Mouse (Mus musculus) stomach, postnatal 0 days (tissue): Measurements from ENCODE around the gene Dtx4. TPM values are rescaled to one million over a fixed set of nuclear protein-coding genes. Genes with fewer than 3 reads are reported as not detected.
A peak's percentile ranks its signal among the peaks of the same experiment; 100 is the strongest.

Source experiments
- ATAC-seq: fragments of 200-750 bp; cut with Nextera tagmentation; 2 replicates; pipeline ENCODE4 v1.8.0; 2017; ENCODE audit not compliant: low FRiP score, low TSS enrichment
- DNase-seq: peaks from one replicate; pipeline ENCODE4 v3.0.0-alpha.2; 2016; ENCODE audit warnings: low spot score
- H3K27ac ChIP-seq: fragments of 300-500 bp; sonication (generic); replicated peaks from 2 replicates; pipeline ENCODE4 v1.5.1; 2014; ENCODE audit warnings: mild to moderate bottlenecking, control low read depth
- H3K27me3 ChIP-seq: fragments of 300-500 bp; sonication (generic); 2 replicates; pipeline ENCODE4 v1.6.1; 2014; ENCODE audit warnings: low read length; ENCODE audit not compliant: control insufficient read depth, insufficient read depth
- H3K36me3 ChIP-seq: fragments of 300-500 bp; sonication (generic); 2 replicates; pipeline ENCODE4 v1.6.1; 2014; ENCODE audit warnings: low read length, mixed read lengths; ENCODE audit not compliant: control insufficient read depth, insufficient read depth
- H3K4me1 ChIP-seq: fragments of 300-500 bp; sonication (generic); replicated peaks from 2 replicates; pipeline ENCODE4 v1.6.1; 2014; ENCODE audit warnings: antibody characterized with exemption; ENCODE audit not compliant: control insufficient read depth, insufficient read depth
- H3K4me2 ChIP-seq: fragments of 300-500 bp; sonication (generic); replicated peaks from 2 replicates; pipeline ENCODE4 v1.6.1; 2014; ENCODE audit warnings: low read depth, mild to moderate bottlenecking, control low read depth, moderate library complexity
- H3K4me3 ChIP-seq: fragments of 300-500 bp; sonication (generic); 2 replicates; pipeline ENCODE4 v1.5.1; 2014; ENCODE audit warnings: low read depth, low read length, control low read depth
- H3K9ac ChIP-seq: fragments of 300-500 bp; sonication (generic); 2 replicates; pipeline ENCODE4 v1.6.1; 2014; ENCODE audit warnings: mild to moderate bottlenecking, low read length, control low read depth, mixed read lengths
- H3K9me3 ChIP-seq: fragments of 300-500 bp; sonication (generic); 2 replicates; pipeline ENCODE4 v1.6.1; 2016; ENCODE audit warnings: low read length; ENCODE audit not compliant: control insufficient read depth
- CTCF ChIP-seq: IDR thresholded peaks from 2 replicates; pipeline ENCODE4 v1.5.1; 2016; ENCODE audit warnings: antibody characterized with exemption, low read depth, mild to moderate bottlenecking, moderate library complexity
- EP300 ChIP-seq: optimal IDR thresholded peaks from 2 replicates; pipeline ENCODE3; 2016; ENCODE audit warnings: antibody characterized with exemption
- WGBS: fragments of 180-500 bp; shearing (Covaris S2); extraction: QIAGEN DNeasy Blood & Tissue Kit; methylation state at CpG from one replicate; pipeline ENCODE4 v1.1.7; 2014; 5-methylcytosine and 5-hydroxymethylcytosine counted together
- polyA plus RNA-seq: library from polyadenylated mRNA; unstranded; fragments of >200 nt; fragmentation: Nextera tagmentation; extraction: Ambion mirVana; gene quantifications from 2 replicates; pipeline ENCODE4 v1.2.1, GENCODE M21; 2015

Gene Dtx4
- polyA plus RNA-seq, 1 experiment from 2014 or later: 6.2 TPM

DNA sequence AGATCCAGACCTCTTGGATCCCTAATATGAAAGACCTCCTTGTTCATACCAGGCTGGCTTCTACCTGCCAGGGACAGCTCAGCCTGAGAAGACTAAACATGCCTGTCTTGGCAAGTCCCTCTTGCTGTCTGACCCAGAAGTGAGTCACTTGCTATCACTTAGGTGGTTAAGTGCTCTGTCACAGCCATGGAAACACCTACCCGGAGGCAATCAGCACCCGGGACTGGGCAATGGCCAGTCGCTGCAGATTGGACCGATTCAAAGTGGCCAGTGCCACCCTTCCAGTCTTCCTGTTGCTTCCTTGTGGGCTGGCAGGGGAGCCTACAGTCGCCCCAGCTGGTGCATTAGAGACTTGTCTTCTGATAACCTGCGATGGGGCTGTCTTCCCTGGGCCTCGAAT lies 9.6 kb downstream of the Dtx4 start:
- ATAC-seq (no peak; the same call in 1 of the 2 replicates), DNase-seq (no peak)
- WGBS: 82% methylated on average over 7 of the region's 7 CpGs
- no peak overlapping the region for H3K4me2 ChIP-seq
- H3K4me3 ChIP-seq: no peak overlapping the region
- TF ChIP-seq CTCF: no peak
- TF ChIP-seq EP300: no peak
- H3K36me3 ChIP-seq: peaks cover 3% of the 10 kb centered on the region; the same call in 1 of the 2 replicates
- peaks cover 7% of the 10 kb centered on the region; the same call in 1 of the 2 replicates for H3K4me1 ChIP-seq
- no peak overlapping the region for H3K9ac ChIP-seq
- no peaks in the 10 kb centered on the region for H3K9me3 ChIP-seq
- no peaks in the 10 kb centered on the region for H3K27me3 ChIP-seq
- H3K27ac ChIP-seq: no peak overlapping the region; the same call in 1 of the 2 replicates

DNA sequence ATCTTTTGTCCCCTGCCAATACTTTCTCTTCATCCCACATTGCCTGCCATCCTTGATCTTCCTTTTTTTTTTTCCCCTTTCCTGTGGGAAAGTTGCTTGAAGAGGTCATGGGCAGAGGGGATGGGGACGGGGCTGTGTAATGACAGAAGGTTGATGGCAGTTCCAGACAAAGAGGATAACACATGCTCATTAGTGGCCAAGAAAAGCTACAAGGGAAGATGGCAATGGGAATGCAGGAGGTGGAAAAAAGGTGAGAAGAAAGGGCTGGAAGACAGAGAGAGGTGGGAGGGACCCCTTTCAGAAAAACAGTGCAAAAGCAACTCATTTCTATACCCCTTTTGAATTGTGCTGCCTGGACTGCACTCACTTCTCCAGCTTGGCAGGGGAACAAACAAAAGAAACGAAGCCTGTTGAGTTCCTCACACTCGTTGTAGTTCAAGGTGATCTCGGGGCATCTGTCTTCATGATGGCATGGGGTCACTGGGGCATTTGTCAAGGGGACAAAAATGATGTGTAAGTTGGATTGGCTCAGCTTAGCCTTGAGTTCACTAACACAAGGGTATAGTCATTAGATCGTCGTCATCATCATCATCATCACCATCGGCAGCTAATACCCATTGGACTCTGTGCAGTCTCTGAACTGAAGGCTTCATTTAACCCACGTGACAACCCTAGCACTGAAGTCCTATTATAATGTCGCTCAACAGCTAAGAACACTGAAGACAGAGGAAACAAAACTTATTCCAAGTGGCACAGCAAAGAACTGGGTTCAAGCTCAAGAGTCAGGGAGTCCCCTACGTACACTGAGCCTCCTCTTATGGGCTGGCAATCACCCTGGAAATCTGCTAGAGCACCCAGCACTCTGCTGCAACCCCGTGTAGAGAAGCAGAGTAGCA lies 11.3 kb downstream of the Dtx4 start:
- TF ChIP-seq CTCF (no peak), EP300 (no peak)
- H3K27me3 ChIP-seq: no peaks in the 10 kb centered on the region
- H3K36me3 ChIP-seq: peaks cover 3% of the 10 kb centered on the region; the same call in 1 of the 2 replicates
- no peak for ATAC-seq
- H3K4me1 ChIP-seq: 0 out of 2 replicates have a peak, but pooled peaks cover 7% of the 10 kb centered on the region
- H3K9ac ChIP-seq: 0 out of 2 replicates have a peak overlapping the region, but pooled peaks have one; percentile 13
- no peak overlapping the region for H3K4me2 ChIP-seq
- no peaks in the 10 kb centered on the region for H3K9me3 ChIP-seq
- H3K4me3 ChIP-seq: no peak overlapping the region
- DNase-seq: no peak
- peak overlapping the region; percentile 93 for H3K27ac ChIP-seq
- WGBS: 72% methylated on average over 11 of the region's 11 CpGs

DNA sequence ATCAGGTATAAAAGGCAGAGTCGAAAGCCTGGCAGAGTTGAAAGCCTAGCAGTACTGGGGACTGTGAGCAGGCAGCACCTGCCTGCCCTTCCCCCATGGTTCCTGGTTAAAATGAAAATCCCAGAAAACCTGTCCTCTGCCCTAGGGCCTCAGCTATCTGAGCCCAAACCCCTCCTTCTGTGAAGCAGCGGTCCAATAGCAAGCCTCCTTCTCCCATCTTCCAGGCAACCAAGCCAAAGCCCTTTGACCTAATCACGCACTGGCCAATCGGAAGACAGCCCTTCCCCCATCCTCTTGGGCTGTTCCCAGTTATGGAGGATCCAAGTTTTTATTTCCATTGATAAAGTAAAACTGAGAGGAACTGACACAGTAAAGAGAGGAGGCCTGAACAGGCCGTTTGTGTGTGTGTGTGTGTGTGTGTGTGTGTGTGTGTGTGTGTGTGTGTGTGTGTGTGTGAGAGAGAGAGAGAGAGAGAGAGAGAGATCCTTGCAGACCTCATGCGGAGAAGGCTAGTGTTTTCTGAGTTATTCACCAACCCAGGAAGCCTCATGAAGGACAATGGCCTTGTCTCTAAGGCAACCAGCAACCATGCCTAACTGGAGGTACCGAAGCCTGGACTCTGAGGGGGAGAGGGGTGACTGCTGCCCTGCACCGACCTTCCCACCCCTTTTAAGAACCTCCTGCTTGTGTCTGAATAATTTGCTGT lies 12.1 kb downstream of the Dtx4 start:
- no peak for TF ChIP-seq CTCF
- peak; percentile 1 for TF ChIP-seq EP300
- peak; percentile 85 for DNase-seq
- Histone ChIP-seq H3K4me2 (peak overlapping the region; percentile 27), H3K4me3 (no peak overlapping the region), H3K9me3 (no peaks in the 10 kb centered on the region), H3K27ac (peak overlapping the region; percentile 93), H3K4me1 (0 out of 2 replicates have a peak, but pooled peaks cover 7% of the 10 kb centered on the region), H3K36me3 (peaks cover 3% of the 10 kb centered on the region; the same call in 1 of the 2 replicates), H3K9ac (0 out of 2 replicates have a peak overlapping the region, but pooled peaks have one; percentile 31), H3K27me3 (no peaks in the 10 kb centered on the region)
- peak; percentile 80 for ATAC-seq
- WGBS: 33% methylated on average over 7 of the region's 8 CpGs

DNA sequence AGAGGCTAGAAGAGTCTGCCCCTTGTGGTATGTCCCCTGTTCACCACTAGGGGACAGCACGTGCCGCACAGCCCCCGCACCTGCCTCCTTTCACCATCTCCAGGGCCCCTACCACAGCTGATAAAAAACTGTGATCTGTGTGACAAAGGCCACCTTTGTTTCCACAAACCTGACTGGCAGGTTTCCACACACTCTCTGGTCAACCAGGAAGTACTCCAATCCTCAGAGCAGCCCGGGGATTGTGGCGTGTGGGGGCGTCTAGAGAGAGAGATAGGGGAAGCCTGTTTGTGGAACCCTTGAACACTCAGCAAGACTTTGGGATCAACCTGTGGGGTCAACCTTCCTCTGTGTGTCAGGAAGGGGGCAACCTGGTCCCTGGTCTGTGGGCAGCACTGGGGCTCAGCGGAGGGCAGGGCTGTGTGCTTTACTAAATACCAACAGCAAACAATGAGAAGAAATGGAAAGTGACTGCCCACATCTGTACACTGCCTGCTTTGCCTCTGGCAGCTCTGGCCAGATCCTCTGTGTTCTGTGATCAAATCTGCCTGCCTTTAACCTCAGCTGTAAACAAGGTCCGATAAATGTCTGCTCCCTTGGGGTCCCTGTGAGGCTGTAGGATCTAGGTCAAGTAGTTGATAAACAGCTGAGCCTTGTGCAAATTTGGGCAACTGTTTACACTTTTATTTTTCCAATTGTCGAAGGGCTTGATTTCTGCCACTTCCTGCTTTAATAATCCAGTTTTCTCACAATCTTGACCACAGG lies 12.9 kb downstream of the Dtx4 start:
- WGBS: 27% methylated on average over 9 of the region's 9 CpGs
- Histone ChIP-seq H3K9ac (peak overlapping the region; percentile 31; the same call in 1 of the 2 replicates), H3K27ac (peak overlapping the region; percentile 93), H3K36me3 (peaks cover 5% of the 10 kb centered on the region; the same call in 1 of the 2 replicates), H3K9me3 (no peaks in the 10 kb centered on the region), H3K4me2 (peak overlapping the region; percentile 27), H3K4me1 (0 out of 2 replicates have a peak, but pooled peaks cover 7% of the 10 kb centered on the region), H3K27me3 (no peaks in the 10 kb centered on the region), H3K4me3 (no peak overlapping the region)
- peak; percentile 49 for TF ChIP-seq EP300
- TF ChIP-seq CTCF: peak; percentile 86
- ATAC-seq (peak; percentile 91), DNase-seq (peak; percentile 91)

DNA sequence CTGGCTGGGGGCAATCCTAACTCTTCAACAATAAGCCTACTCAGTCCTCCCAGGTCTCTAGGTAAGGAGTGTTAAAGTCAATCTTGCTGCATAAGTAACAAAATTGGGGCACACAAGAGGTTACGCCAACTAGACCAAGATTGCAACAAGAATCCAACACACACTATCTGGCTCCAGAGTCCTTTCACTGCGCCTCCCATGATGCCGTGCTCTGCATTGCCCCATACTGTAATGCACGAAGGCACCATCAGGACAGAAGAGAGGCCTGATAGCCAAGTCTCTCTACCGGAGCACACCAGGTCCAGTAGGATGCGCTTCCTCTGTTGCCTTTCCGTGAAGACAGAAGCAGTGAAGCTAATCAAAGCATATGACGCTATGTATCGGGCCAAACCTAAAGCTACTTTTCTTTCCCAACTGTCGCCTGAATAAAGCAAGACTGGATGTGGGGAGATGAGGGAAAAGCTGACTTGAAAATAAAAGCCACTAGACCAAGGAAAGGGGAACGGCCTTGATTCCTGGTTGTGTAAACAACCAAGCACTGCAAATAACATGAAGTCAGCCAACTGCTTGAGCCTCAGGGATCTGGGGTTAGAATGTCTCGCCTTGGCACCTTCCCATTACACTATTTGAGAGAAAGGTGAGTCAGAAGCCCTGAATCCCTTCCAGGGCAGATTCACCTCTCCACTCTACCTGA lies 13.6 kb downstream of the Dtx4 start:
- H3K9me3 ChIP-seq: no peaks in the 10 kb centered on the region
- H3K4me3 ChIP-seq: no peak overlapping the region
- H3K36me3 ChIP-seq: peaks cover 8% of the 10 kb centered on the region; the same call in 1 of the 2 replicates
- no peak overlapping the region for H3K9ac ChIP-seq
- TF ChIP-seq CTCF (no peak), EP300 (no peak)
- 58% methylated on average over 12 of the region's 12 CpGs for WGBS
- H3K27me3 ChIP-seq: no peaks in the 10 kb centered on the region
- peak overlapping the region; percentile 93 for H3K27ac ChIP-seq
- ATAC-seq (peak; percentile 12; the same call in 1 of the 2 replicates), DNase-seq (peak; percentile 41)
- peak overlapping the region; percentile 27 for H3K4me2 ChIP-seq
- H3K4me1 ChIP-seq: 0 out of 2 replicates have a peak, but pooled peaks cover 7% of the 10 kb centered on the region
